Mouse (Mus musculus) thymus, adult 2 months (tissue): ENCODE measurements around the gene Fcho2.

Experiments
- CTCF ChIP-seq: fragments of 200-500 bp; IDR thresholded peaks from 2 replicates; pipeline ENCODE4 v1.5.1; 2012; ENCODE audit warnings: mild to moderate bottlenecking, control low read depth, low read length, moderate library complexity, borderline replicate concordance; ENCODE audit not compliant: control insufficient read depth, poor library complexity, insufficient read depth; ENCODE audit errors: extremely low read depth
- POLR2A ChIP-seq: fragments of 200-500 bp; IDR thresholded peaks from 2 replicates; pipeline ENCODE4 v1.6.1; 2012; ENCODE audit warnings: mild to moderate bottlenecking, low read length, control low read depth, moderate library complexity; ENCODE audit not compliant: control insufficient read depth, poor library complexity, insufficient read depth; ENCODE audit errors: extremely low read depth

GRCm38 (mm10) chr13:98703786-98704185 lies 111.5 kb downstream of the Fcho2 start:
- TF ChIP-seq POLR2A: no peak
- TF ChIP-seq CTCF: no peak
